Mouse (Mus musculus): ENCODE measurements around the gene Pramef25. TPM values are rescaled to one million over a fixed set of nuclear protein-coding genes. Genes with fewer than 3 reads are reported as not detected.
"Not testable (repeated sequence)": the region's sequence is repeated elsewhere in the genome, so short reads cannot be mapped to it uniquely, and the experiment has no call there.

The Pramef25 gene
- total RNA-seq (2015; ENCODE audit: low replicate concordance) = not detected in 2 replicates
- total RNA-seq (2017; ENCODE audit: low replicate concordance) = not detected in 2 replicates

DNA sequence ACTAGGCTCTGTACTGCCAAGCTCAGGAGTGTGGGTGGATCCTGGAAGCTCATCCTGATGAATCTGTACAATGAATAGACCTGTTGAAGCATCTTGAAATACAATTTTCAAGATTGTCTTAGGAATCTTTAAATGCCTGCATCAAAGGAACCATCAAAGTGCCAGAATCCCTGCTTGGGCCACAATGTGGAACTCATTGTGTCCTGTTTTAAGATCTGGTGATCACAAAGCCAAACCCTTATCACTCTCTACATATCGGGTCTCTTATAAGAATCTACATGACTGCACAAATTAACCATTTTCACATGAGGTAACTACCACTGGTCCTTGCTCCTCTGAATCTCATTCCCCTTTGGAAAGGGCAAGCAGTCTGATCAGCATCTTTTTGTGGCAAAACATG lies at the start of gene Pramef25:
Gene Pramef25, minus strand, starts transcription at position 101 of the 400 bp plus-strand sequence.
- ATAC-seq (replicated peaks; ENCODE audit: low FRiP score, poor library complexity, severe bottlenecking) = not testable (repeated sequence)

DNA sequence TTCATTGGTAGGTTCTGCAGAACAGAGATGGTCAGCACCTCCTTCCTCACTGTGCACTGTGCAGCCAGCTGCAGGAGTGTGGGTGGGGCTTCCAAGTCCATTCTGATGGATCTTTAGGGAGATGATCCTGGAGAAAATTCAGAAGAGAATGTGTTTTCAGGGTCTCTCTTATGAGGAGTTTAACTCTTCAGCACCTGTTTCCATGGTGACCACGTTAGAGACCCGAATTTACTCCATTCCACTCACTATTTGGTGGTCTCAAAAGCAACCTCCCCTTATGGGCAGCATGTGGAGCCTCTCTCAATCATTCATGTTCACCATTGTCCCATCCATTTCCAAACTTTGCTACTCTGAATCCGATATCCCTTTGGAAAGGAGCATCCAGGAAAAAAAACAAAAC lies 43.5 kb upstream of the Pramef25 start, which contains the start of gene Pramef17:
Gene Pramef17, minus strand, starts transcription at position 101 of the 400 bp plus-strand sequence.
- not testable (repeated sequence) for ATAC-seq (replicated peaks; ENCODE audit: low FRiP score, poor library complexity, severe bottlenecking)

GRCm38 (mm10) chr4:143988126-143988525 lies 37.3 kb upstream of the Pramef25 start:
- ATAC-seq (replicated peaks; ENCODE audit: low FRiP score, poor library complexity, severe bottlenecking) = not testable (repeated sequence)

DNA sequence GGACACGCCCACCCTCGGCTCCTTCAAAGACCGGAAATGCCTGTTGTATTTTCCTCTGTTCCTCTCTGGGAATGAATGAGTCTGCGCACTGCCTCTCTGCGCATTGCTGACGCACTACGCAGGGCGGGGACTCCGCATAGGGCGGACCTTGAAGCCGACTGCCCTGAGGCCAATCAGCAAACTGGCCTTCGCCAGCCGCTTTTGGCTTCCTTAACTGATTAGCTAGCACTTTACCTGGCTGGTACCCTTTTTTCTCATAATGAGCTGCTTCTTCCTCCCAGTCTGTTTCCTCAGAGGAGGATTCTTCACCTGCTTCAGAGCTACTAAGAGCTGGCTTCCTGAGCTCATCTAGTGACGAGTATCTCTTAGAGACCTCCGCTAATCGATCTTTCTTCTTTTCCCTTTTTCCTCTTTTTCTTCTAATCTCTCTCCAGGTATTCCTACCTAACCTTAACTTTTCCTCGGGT lies 36.7 kb upstream of the Pramef25 start:
- not testable (repeated sequence) for ATAC-seq (replicated peaks; ENCODE audit: low FRiP score, poor library complexity, severe bottlenecking)

GRCm38 (mm10) chr4:143985733-143986132 lies 34.9 kb upstream of the Pramef25 start:
- ATAC-seq (replicated peaks; ENCODE audit: low FRiP score, poor library complexity, severe bottlenecking) = not testable (repeated sequence)

DNA sequence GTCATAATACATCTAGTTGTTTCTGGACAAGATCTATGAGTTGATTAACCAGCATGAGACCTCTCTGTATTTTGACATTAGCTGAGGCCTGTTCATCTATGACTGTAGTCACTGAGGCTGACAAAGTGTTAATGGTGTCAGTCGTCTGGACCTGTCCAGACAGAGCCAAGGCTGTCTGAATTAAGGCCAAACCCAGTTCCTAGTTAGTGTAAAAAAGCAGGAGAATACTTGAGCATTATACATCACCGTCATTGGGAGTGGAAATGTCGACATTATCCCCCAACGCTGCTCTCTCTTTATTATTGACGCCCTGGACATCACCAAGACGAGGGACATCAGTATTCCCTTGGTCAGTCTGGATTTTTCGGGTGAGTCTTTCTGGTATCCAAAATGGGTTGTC lies 34.3 kb upstream of the Pramef25 start:
- ATAC-seq (replicated peaks; ENCODE audit: low FRiP score, poor library complexity, severe bottlenecking) = not testable (repeated sequence)

- not testable (repeated sequence) for ATAC-seq (replicated peaks; ENCODE audit: low FRiP score, poor library complexity, severe bottlenecking)
Measured at GRCm38 (mm10) chr4:143983446-143983845, 32.6 kb upstream of the Pramef25 start.

- ATAC-seq (replicated peaks; ENCODE audit: low FRiP score, poor library complexity, severe bottlenecking) = not testable (repeated sequence)
Measured at GRCm38 (mm10) chr4:143966850-143967249, 16.0 kb upstream of the Pramef25 start, which contains the start of gene Gm13101. Gm13101 (minus strand) TSS chr4:143966950.

- not testable (repeated sequence) for ATAC-seq (replicated peaks; ENCODE audit: low FRiP score, poor library complexity, severe bottlenecking)
Measured at GRCm38 (mm10) chr4:143900280-143900679, 50.5 kb downstream of the Pramef25 start, which contains the start of gene Pramef6. Pramef6 (minus strand) TSS chr4:143900380.

Other genes with a start within 250 kb of the Pramef25 start
- gene Gm13089, start 248.3 kb downstream of the Pramef25 start, total RNA-seq (2015; ENCODE audit: low replicate concordance) = not detected in 2 replicates
- gene Gm13089, start 248.3 kb downstream of the Pramef25 start, total RNA-seq (2017; ENCODE audit: low replicate concordance) = not detected in 2 replicates
- not detected in 2 replicates for gene Gm13078, start 231.6 kb downstream of the Pramef25 start, total RNA-seq (2015; ENCODE audit: low replicate concordance)
- not detected in 2 replicates for gene Gm13078, start 231.6 kb downstream of the Pramef25 start, total RNA-seq (2017; ENCODE audit: low replicate concordance)
- gene Gm13023, start 161.7 kb downstream of the Pramef25 start, total RNA-seq (2015; ENCODE audit: low replicate concordance) = not detected in 2 replicates
- not detected in 2 replicates for gene Gm13023, start 161.7 kb downstream of the Pramef25 start, total RNA-seq (2017; ENCODE audit: low replicate concordance)
- gene Gm13084, start 134.9 kb downstream of the Pramef25 start, total RNA-seq (2015; ENCODE audit: low replicate concordance) = not detected in 2 replicates
- not detected in 2 replicates for gene Gm13084, start 134.9 kb downstream of the Pramef25 start, total RNA-seq (2017; ENCODE audit: low replicate concordance)
- not detected in 2 replicates for gene Gm13103, start 104.5 kb downstream of the Pramef25 start, total RNA-seq (2015; ENCODE audit: low replicate concordance)
- gene Gm13103, start 104.5 kb downstream of the Pramef25 start, total RNA-seq (2017; ENCODE audit: low replicate concordance) = not detected in 2 replicates
- not detected in 2 replicates for gene Pramef6, start 50.6 kb downstream of the Pramef25 start, total RNA-seq (2015; ENCODE audit: low replicate concordance)
- not detected in 2 replicates for gene Pramef6, start 50.6 kb downstream of the Pramef25 start, total RNA-seq (2017; ENCODE audit: low replicate concordance)
- gene Gm13101, start 15.9 kb upstream of the Pramef25 start, total RNA-seq (2015; ENCODE audit: low replicate concordance) = not detected in 2 replicates
- not detected in 2 replicates for gene Gm13101, start 15.9 kb upstream of the Pramef25 start, total RNA-seq (2017; ENCODE audit: low replicate concordance)
- gene Pramef17, start 43.4 kb upstream of the Pramef25 start, total RNA-seq (2015; ENCODE audit: low replicate concordance) = not detected in 2 replicates
- not detected in 2 replicates for gene Pramef17, start 43.4 kb upstream of the Pramef25 start, total RNA-seq (2017; ENCODE audit: low replicate concordance)
- gene Pramel4, start 108.1 kb upstream of the Pramef25 start, total RNA-seq (2015; ENCODE audit: low replicate concordance) = not detected in 2 replicates
- gene Pramel4, start 108.1 kb upstream of the Pramef25 start, total RNA-seq (2017; ENCODE audit: low replicate concordance) = not detected in 2 replicates
- gene Gm13102, start 155.5 kb upstream of the Pramef25 start, total RNA-seq (2015; ENCODE audit: low replicate concordance) = not detected in 2 replicates
- not detected in 2 replicates for gene Gm13102, start 155.5 kb upstream of the Pramef25 start, total RNA-seq (2017; ENCODE audit: low replicate concordance)
- gene Oog3, start 211.6 kb upstream of the Pramef25 start, total RNA-seq (2015; ENCODE audit: low replicate concordance) = not detected in 2 replicates
- not detected in 2 replicates for gene Oog3, start 211.6 kb upstream of the Pramef25 start, total RNA-seq (2017; ENCODE audit: low replicate concordance)
- gene Oog2, start 239.7 kb upstream of the Pramef25 start, total RNA-seq (2015; ENCODE audit: low replicate concordance) = not detected in 2 replicates
- not detected in 2 replicates for gene Oog2, start 239.7 kb upstream of the Pramef25 start, total RNA-seq (2017; ENCODE audit: low replicate concordance)

Measured in erythroid progenitor cell, adult 5-6 weeks (primary cell).